1 mouse cellular context compared by ENCODE assay signal in the genomic region with DNA sequence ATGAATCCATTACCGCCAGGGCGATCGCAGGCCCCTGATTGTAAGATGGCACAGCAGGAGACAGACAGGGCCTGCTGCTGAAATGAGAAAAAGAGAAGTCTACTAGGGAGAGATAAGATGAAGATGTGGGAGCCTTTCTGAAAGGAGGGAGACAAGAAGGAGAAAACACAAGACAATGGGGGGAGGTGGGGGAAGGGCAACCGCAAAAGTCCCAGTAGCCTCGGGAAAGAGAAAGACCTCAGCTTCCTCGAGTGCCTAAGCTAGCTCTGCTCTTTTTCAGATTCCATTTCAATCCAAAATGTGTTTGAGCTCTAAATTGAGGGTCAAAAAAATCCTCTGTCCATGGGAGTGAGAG.
TF ChIP-seq lines count a peak whose summit lies in the region.

No protein-coding gene starts in this region.

TF ChIP-seq in MEL, 35 proteins besides CTCF, POLR2A, EP300 and RAD21 (continued from another document):
- no peak for TF ChIP-seq JUND (IDR thresholded peaks at IDR 0.05; ENCODE audit: low read depth, low read length)
- TF ChIP-seq MYC (IDR thresholded peaks at IDR 0.05; ENCODE audit: low read depth, low read length) = no peak
- TF ChIP-seq TCF12 (IDR thresholded peaks at IDR 0.05; ENCODE audit: low read depth, low read length) = peak; percentile 47; the same call in 1 of the 2 replicates
- no peak for TF ChIP-seq BHLHE40 (IDR thresholded peaks at IDR 0.05; ENCODE audit: borderline replicate concordance, low read depth, low read length)
- peak; percentile 64; the same call in 1 of the 2 replicates for TF ChIP-seq TBP (IDR thresholded peaks at IDR 0.05; ENCODE audit: low read depth, low read length)
- peak; percentile 29; the same call in 1 of the 2 replicates for TF ChIP-seq SIN3A (IDR thresholded peaks at IDR 0.05; ENCODE audit: low read length)
- TF ChIP-seq CHD2 (IDR thresholded peaks at IDR 0.05; ENCODE audit: low read length) = peak; percentile 73
- no peak for TF ChIP-seq SMC3 (IDR thresholded peaks at IDR 0.05; ENCODE audit: low read depth, low read length)
- peak; percentile 29; the same call in 1 of the 2 replicates for TF ChIP-seq TAL1 (IDR thresholded peaks at IDR 0.05; ENCODE audit: low read length)
- TF ChIP-seq E2F4 (IDR thresholded peaks at IDR 0.05; ENCODE audit: borderline replicate concordance, low read depth, low read length) = no peak
